Mouse (Mus musculus) pancreas, adult 10 weeks (tissue): ENCODE results near the gene Gm11146. TPM values are rescaled to one million over a fixed set of nuclear protein-coding genes. Genes with fewer than 3 reads are reported as not detected.

Source experiments
- polyA plus RNA-seq: library from polyadenylated mRNA; stranded (reverse); fragments of 350-450 nt; fragmentation: Illumina TruSeq; extraction: RNeasy Lipid Tissue Mini Kit (QIAGEN cat#74804); gene quantifications from one replicate; pipeline ENCODE4 v1.2.3, GENCODE M21; 2015; ENCODE audit warnings: low read depth, low replicate concordance; ENCODE audit not compliant: insufficient read depth

The Gm11146 gene
- polyA plus RNA-seq, result not detected

DNA sequence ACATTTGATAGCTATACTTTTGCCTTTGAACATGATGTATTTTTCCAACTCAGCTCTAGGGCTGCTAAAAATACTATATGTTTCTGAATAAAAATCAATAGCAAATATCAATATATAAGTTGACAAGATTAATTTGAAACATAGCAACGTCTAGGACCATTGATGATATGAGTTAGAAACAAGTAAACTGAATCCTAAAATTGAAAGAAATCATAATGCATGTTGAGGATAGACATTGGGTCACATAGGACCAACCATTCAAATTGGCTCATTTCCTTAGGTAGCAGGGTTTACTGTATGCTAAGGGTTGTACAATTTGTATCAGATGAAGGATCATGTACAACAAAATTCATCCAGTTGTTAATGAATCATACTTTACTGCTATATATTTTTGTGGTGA, at the start of gene Gm11146:
Gene Gm11146, minus strand, starts transcription at position 101 of the 400 bp plus-strand sequence.

